In genomic region chr1:59220371-59220770, GRCm38 (mm10) we compare ENCODE assay signal across 23 mouse cellular contexts. TPM values are rescaled to one million over a fixed set of nuclear protein-coding genes. Genes with fewer than 3 reads are reported as not detected.
DNase-seq lines count a peak whose midpoint lies in the region; ATAC-seq and TF ChIP-seq lines count a peak whose summit lies in the region.
"Had no signal": no experiment of that assay in that cellular context is flagged by ENCODE, and none has a peak within 500 bp of the region (broad histone marks: within the 10 kb centered on the region; RNA-seq: fewer than 3 reads in every experiment).

No protein-coding gene starts in this region.

- H3K4me3 ChIP-seq in intestine, postnatal 0 days (ENCODE audit: low read depth, low read length), result no peak overlapping the region
- no peak overlapping the region for H3K4me3 ChIP-seq in intestine, embryonic 16.5 days (ENCODE audit: low read length)
- no peak overlapping the region for H3K4me3 ChIP-seq in ES-E14 (ENCODE audit: insufficient read depth in 1 of 2, low read depth in 1 of 2, low read length in 2 of 2, poor library complexity in 1 of 2, severe bottlenecking in 1 of 2)
- H3K4me3 ChIP-seq: embryonic facial prominence, embryonic 10.5 days; forebrain, embryonic 13.5 days; heart, adult 2 months; heart, embryonic 12.5 days; hindbrain, embryonic 12.5 days had no signal

- peak; percentile 7 for DNase-seq in embryo, embryonic 11 days
- DNase-seq in embryo, embryonic 9.5 days (ENCODE audit: extremely low spot score), result no peak
- DNase-seq in ES-E14 (ENCODE audit: low read depth, low spot score), result peak; percentile 15
- no peak for DNase-seq in natural killer cell, adult 2 months (ENCODE audit: low spot score in 2 of 2)
- DNase-seq: adrenal gland, postnatal 14 days; cerebellum, adult 11-12 months; cerebellum, postnatal 14 days; forebrain, postnatal 0 days; gastrocnemius, postnatal 14 days; heart, adult 2 months; kidney, adult 2 months had no signal

- no peak overlapping the region for H3K4me2 ChIP-seq in intestine, postnatal 0 days (replicated peaks; ENCODE audit: low read depth)
- H3K4me2 ChIP-seq in intestine, embryonic 16.5 days (ENCODE audit: low read depth, low read length), result no peak overlapping the region
- H3K4me2 ChIP-seq: forebrain, embryonic 13.5 days; heart, embryonic 12.5 days; hindbrain, embryonic 12.5 days had no signal

- no peak overlapping the region for H3K27ac ChIP-seq in intestine, postnatal 0 days (ENCODE audit: low read depth, low read length)
- H3K27ac ChIP-seq in intestine, embryonic 16.5 days (ENCODE audit: low read length), result no peak overlapping the region
- H3K27ac ChIP-seq in ES-E14 (ENCODE audit: insufficient read depth, low read depth, low read length, poor library complexity, severe bottlenecking), result no peak overlapping the region
- H3K27ac ChIP-seq: embryonic facial prominence, embryonic 10.5 days; forebrain, embryonic 13.5 days; heart, adult 2 months; hindbrain, embryonic 12.5 days had no signal

- TF ChIP-seq CTCF in intestine, postnatal 0 days (IDR thresholded peaks at IDR 0.05; ENCODE audit: low read depth), result peak; percentile 14; the same call in 1 of the 2 replicates

- no peaks in the 10 kb centered on the region for H3K27me3 ChIP-seq in intestine, postnatal 0 days (replicated peaks; ENCODE audit: control insufficient read depth, insufficient read depth, low read length)
- H3K27me3 ChIP-seq in intestine, embryonic 16.5 days (replicated peaks; ENCODE audit: control insufficient read depth, insufficient read depth, low read length), result no peaks in the 10 kb centered on the region
- H3K27me3 ChIP-seq: CH12.LX; forebrain, embryonic 13.5 days; heart, embryonic 12.5 days; hindbrain, embryonic 12.5 days had no signal

- in situ Hi-C loops in ES-E14 (cut with MboI; ENCODE audit: low sequenced_read_pairs in 2 of 2, unreplicated experiment in 2 of 2), result no loop called here

- H3K36me3 ChIP-seq in intestine, postnatal 0 days (ENCODE audit: control insufficient read depth, insufficient read depth), result peaks cover 5% of the 10 kb centered on the region; the same call in 1 of the 2 replicates
- H3K36me3 ChIP-seq in intestine, embryonic 16.5 days (ENCODE audit: control insufficient read depth, insufficient read depth, low read length), result peaks cover 6% of the 10 kb centered on the region; the same call in 1 of the 2 replicates
- H3K36me3 ChIP-seq in ES-E14 (ENCODE audit: control insufficient read depth, insufficient read depth, low read length, poor library complexity, severe bottlenecking), result peaks cover 6% of the 10 kb centered on the region; the same call in 1 of the 2 replicates

- WGBS in intestine, postnatal 0 days, result 84% methylated on average over 3 of the region's 3 CpGs
- WGBS in intestine, embryonic 16.5 days, result 82% methylated on average over 3 of the region's 3 CpGs

- H3K9me3 ChIP-seq in intestine, postnatal 0 days (ENCODE audit: control insufficient read depth), result no peaks in the 10 kb centered on the region
- no peaks in the 10 kb centered on the region for H3K9me3 ChIP-seq in intestine, embryonic 16.5 days (ENCODE audit: control insufficient read depth, low read length)
- H3K9me3 ChIP-seq in ES-E14 (ENCODE audit: control insufficient read depth, insufficient read depth, low read depth, low read length), result no peaks in the 10 kb centered on the region
- H3K9me3 ChIP-seq: embryonic facial prominence, embryonic 10.5 days; forebrain, embryonic 13.5 days; G1E; heart, embryonic 12.5 days; hindbrain, embryonic 12.5 days had no signal

- H3K4me1 ChIP-seq in intestine, postnatal 0 days (replicated peaks; ENCODE audit: control insufficient read depth, insufficient read depth, low read length), result no peaks in the 10 kb centered on the region
- no peaks in the 10 kb centered on the region for H3K4me1 ChIP-seq in intestine, embryonic 16.5 days (ENCODE audit: control insufficient read depth, insufficient read depth, low read length)
- H3K4me1 ChIP-seq in ES-E14 (ENCODE audit: control insufficient read depth in 2 of 2, insufficient read depth in 2 of 2, low read length in 2 of 2, poor library complexity in 1 of 2), result no peaks in the 10 kb centered on the region
- H3K4me1 ChIP-seq: embryonic facial prominence, embryonic 10.5 days; forebrain, embryonic 13.5 days; hindbrain, embryonic 12.5 days had no signal

- no peak overlapping the region for H3K9ac ChIP-seq in intestine, postnatal 0 days (ENCODE audit: low read depth, low read length)
- no peak overlapping the region for H3K9ac ChIP-seq in intestine, embryonic 16.5 days (ENCODE audit: low read depth, low read length)
- no peak overlapping the region for H3K9ac ChIP-seq in ES-E14 (ENCODE audit: insufficient read depth, low read depth, low read length, poor library complexity, severe bottlenecking)
- H3K9ac ChIP-seq: forebrain, embryonic 13.5 days; forebrain, postnatal 0 days; heart, embryonic 12.5 days; hindbrain, embryonic 12.5 days had no signal

- no peak for ATAC-seq in intestine, postnatal 0 days
- no peak for ATAC-seq in intestine, embryonic 16.5 days
- ATAC-seq in megakaryocyte progenitor cell, adult 5-6 weeks (replicated peaks; ENCODE audit: poor library complexity), result peak; percentile 29; the same call in 1 of the 2 replicates
- ATAC-seq: activated CD4-positive, CD25-positive, alpha-beta regulatory T cell, adult 4 months; forebrain, embryonic 13.5 days; forebrain, postnatal 0 days; inflammation-experienced regulatory T-cells, adult 6 months had no signal

TF ChIP-seq in ES-E14, 5 proteins besides CTCF, POLR2A, EP300 and RAD21:
- TF ChIP-seq HCFC1 (IDR thresholded peaks at IDR 0.05; ENCODE audit: borderline replicate concordance, insufficient read depth, low read length) (no peak), ZNF384 (IDR thresholded peaks at IDR 0.05; ENCODE audit: low read depth, low read length) (no peak), MAFK (IDR thresholded peaks at IDR 0.05; ENCODE audit: insufficient read depth, low read depth, low read length) (no peak), CHD2 (IDR thresholded peaks at IDR 0.05; ENCODE audit: low read depth, low read length) (no peak), ZC3H11A (IDR thresholded peaks at IDR 0.05; ENCODE audit: borderline replicate concordance, low read depth, low read length) (no peak)

RNA-seq across cellular contexts. Expression of gene Als2, which starts 16.7 kb away (rescaled TPM):
- 2.6 and 3.2 TPM in 2 replicates for polyA plus RNA-seq in intestine, postnatal 0 days (2015; fragmentation: Nextera tagmentation; extraction: Ambion mirVana)
- polyA plus RNA-seq in intestine, embryonic 16.5 days (2015; fragmentation: Nextera tagmentation; extraction: Ambion mirVana), result 7.5 and 7.8 TPM in 2 replicates
- total RNA-seq in ES-E14 (2012; rRNA removed), result 18.4 and 23.2 TPM in 2 replicates
- 4.1 and 6.4 TPM in 2 replicates for total RNA-seq in megakaryocyte progenitor cell, adult 5-6 weeks (2015)
- 8.8 and 12.9 TPM in 2 replicates for total RNA-seq in megakaryocyte progenitor cell, adult 5-6 weeks (2017)

RNA-seq across cellular contexts. Expression of gene Cdk15, which starts 36.3 kb away (rescaled TPM):
- polyA plus RNA-seq in intestine, postnatal 0 days (2015; fragmentation: Nextera tagmentation; extraction: Ambion mirVana), result not detected in 2 replicates
- polyA plus RNA-seq in intestine, embryonic 16.5 days (2015; fragmentation: Nextera tagmentation; extraction: Ambion mirVana), result 0.26 and 0.31 TPM in 2 replicates
- total RNA-seq in ES-E14 (2012; rRNA removed), result 0.32 and 0.58 TPM in 2 replicates
- not detected in 2 replicates for total RNA-seq in megakaryocyte progenitor cell, adult 5-6 weeks (2015)
- not detected in 2 replicates for total RNA-seq in megakaryocyte progenitor cell, adult 5-6 weeks (2017)
- total RNA-seq: adrenal gland, postnatal 14 days; G1E; heart, postnatal 25 days had no signal
- polyA plus RNA-seq: activated CD4-positive, CD25-positive, alpha-beta regulatory T cell, adult 4 months; heart, adult 2 months; inflammation-experienced regulatory T-cells, adult 6 months had no signal

RNA-seq across cellular contexts. Expression of gene Mpp4, which starts 57.2 kb away (rescaled TPM):
- polyA plus RNA-seq in intestine, postnatal 0 days (2015; fragmentation: Nextera tagmentation; extraction: Ambion mirVana), result 0.21 and 0.29 TPM in 2 replicates
- polyA plus RNA-seq in intestine, embryonic 16.5 days (2015; fragmentation: Nextera tagmentation; extraction: Ambion mirVana), result 0.72 and 0.77 TPM in 2 replicates
- 1.0 and 1.2 TPM in 2 replicates for total RNA-seq in ES-E14 (2012; rRNA removed)
- total RNA-seq in megakaryocyte progenitor cell, adult 5-6 weeks (2015), result 0.68 and 1.2 TPM in 2 replicates
- total RNA-seq in megakaryocyte progenitor cell, adult 5-6 weeks (2017), result 0.42 and 1.0 TPM in 2 replicates
- total RNA-seq: gastrocnemius, postnatal 14 days; heart, adult 2 months had no signal

Comparison
In these comparisons a context has a peak if more than half of its experiments do, and no peak if none do; other contexts are left out.
1. DNase-seq: peak in embryo, embryonic 11 days (single experiment) and ES-E14 (single experiment); none in embryo, embryonic 9.5 days (single experiment) and natural killer cell, adult 2 months (0 of 2).